Mouse (Mus musculus): ENCODE results near the gene Cpvl. TPM values are rescaled to one million over a fixed set of nuclear protein-coding genes. Genes with fewer than 3 reads are reported as not detected.
A peak's percentile ranks its signal among the peaks of the same experiment; 100 is the strongest.

Cpvl gene
- polyA plus RNA-seq, 1 experiment, result 0.26 TPM

DNA sequence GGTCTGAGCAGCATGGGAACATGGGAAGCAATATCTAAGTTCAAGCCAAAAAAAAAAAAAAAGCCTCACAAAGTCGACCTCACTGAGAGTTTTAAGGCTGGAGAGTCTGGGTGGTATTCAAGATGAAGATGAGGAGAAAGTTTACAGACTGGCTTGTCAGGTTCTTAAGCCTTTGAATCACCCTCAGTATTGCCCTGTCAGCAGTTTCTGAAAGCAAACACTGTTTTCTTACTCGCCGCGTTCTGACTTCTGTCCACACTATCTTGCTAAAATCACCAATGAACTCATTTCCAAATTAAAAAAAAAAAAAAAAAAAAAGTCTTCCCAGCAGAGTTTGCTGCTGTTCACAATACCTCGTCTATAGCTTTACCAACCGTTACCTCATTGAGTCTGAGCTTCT is 5.3 kb upstream of the Cpvl start:
- TF ChIP-seq CTCF (IDR thresholded peaks at IDR 0.05; ENCODE audit: borderline replicate concordance, insufficient read depth, low read depth, low read length), result no peak
- TF ChIP-seq POLR2A (IDR thresholded peaks at IDR 0.05; ENCODE audit: borderline replicate concordance, insufficient read depth, low read length), result no peak
- Histone ChIP-seq H3K27ac (ENCODE audit: insufficient read depth, low read length) (no peak overlapping the region), H3K27me3 (ENCODE audit: control insufficient read depth, insufficient read depth, low read length) (no peaks in the 10 kb centered on the region), H3K4me1 (ENCODE audit: control insufficient read depth, insufficient read depth, low read length) (no peaks in the 10 kb centered on the region), H3K4me3 (replicated peaks; ENCODE audit: insufficient read depth, low read depth, low read length) (no peak overlapping the region)
- WGBS, result 84% methylated on average over 6 of the region's 6 CpGs
- DNase-seq, result no peak

DNA sequence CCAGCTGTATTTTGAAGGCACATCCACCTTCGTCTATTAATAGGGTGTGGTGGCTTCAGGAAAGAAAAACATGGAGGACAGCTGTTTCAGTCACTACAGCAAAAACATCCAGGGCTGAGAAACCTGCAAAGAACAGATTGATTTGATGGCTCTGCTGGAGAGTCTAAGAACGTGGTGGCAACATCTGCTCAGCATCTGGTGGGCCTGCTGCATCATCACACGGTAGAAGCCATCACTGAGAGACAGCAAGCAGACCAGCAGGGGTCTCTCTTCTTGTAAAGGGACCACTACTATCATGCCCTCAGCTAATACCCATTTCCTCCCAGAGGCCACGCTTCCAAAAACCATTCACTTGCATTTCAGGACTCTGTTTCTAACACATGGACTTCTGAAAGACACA is 4.1 kb upstream of the Cpvl start:
- WGBS, result 74% methylated on average over 4 of the region's 4 CpGs
- H3K4me3 ChIP-seq (replicated peaks; ENCODE audit: insufficient read depth, low read depth, low read length), result no peak overlapping the region
- H3K27ac ChIP-seq (ENCODE audit: insufficient read depth, low read length), result no peak overlapping the region
- TF ChIP-seq CTCF (IDR thresholded peaks at IDR 0.05; ENCODE audit: borderline replicate concordance, insufficient read depth, low read depth, low read length) (no peak), POLR2A (IDR thresholded peaks at IDR 0.05; ENCODE audit: borderline replicate concordance, insufficient read depth, low read length) (no peak)
- H3K4me1 ChIP-seq (ENCODE audit: control insufficient read depth, insufficient read depth, low read length), result no peaks in the 10 kb centered on the region
- no peak for DNase-seq
- H3K27me3 ChIP-seq (ENCODE audit: control insufficient read depth, insufficient read depth, low read length), result no peaks in the 10 kb centered on the region

DNA sequence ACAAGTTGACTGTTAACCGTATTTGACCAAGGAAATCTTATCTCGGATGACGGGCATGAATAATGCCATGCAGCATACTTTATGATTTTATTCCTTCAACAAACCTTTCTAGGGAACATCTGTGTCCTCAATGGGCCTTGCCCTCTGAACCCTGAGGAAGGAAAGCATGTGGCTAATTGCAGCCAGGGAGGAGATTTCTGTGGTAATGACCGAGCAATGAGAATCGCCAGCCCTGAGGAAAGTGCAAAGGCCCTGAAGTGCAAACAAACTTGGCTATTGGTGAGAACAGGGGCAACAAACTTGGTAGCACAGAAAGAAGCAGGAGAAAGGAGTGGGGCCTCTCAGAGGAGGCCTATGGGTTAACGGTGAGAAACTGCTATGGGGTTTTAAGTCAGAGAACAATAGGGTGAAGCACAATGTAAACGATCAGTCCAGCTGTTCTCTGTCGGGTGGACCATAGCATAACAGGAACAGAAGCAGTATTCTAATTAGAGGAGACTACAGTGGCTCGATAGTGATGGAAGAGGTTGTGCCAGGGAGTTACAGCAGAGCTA is 3.7 kb upstream of the Cpvl start:
- Histone ChIP-seq H3K4me1 (ENCODE audit: control insufficient read depth, insufficient read depth, low read length) (no peaks in the 10 kb centered on the region), H3K27ac (ENCODE audit: insufficient read depth, low read length) (no peak overlapping the region), H3K27me3 (ENCODE audit: control insufficient read depth, insufficient read depth, low read length) (no peaks in the 10 kb centered on the region), H3K4me3 (replicated peaks; ENCODE audit: insufficient read depth, low read depth, low read length) (no peak overlapping the region)
- no peak for TF ChIP-seq POLR2A (IDR thresholded peaks at IDR 0.05; ENCODE audit: borderline replicate concordance, insufficient read depth, low read length)
- TF ChIP-seq CTCF (IDR thresholded peaks at IDR 0.05; ENCODE audit: borderline replicate concordance, insufficient read depth, low read depth, low read length), result no peak
- WGBS, result 69% methylated on average over 9 of the region's 9 CpGs
- no peak for DNase-seq

DNA sequence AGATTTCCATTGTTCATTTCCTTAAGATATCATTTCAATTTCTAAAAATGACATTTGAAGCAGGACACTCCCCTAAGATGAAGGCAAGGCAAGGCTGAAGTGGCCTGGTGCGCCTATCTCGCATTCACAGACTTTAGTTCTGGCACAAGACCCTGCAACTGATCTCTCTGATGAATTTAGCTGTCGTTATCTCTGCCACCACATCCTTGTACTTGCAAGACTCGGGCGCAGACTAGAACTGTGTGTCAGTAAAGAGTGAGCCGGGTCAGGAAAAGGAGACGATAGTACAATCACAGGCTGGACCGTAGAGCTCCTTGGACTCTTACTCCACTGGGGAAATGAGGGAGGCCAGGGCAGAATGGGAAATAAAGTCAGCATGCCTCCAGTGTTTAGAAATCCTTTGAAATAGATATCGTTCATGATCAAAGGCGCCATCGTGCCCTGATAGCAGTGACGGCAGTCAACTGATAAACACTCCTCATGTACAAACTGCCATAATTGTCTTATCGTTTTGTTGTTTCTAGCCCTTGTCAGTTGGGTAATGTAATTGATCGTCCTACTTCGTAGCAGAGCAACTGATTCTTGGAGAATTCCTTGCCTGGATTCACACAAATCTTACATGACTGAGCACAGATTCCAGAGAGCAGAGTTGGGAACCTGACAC is 2.5 kb upstream of the Cpvl start:
- 97% methylated on average over 15 of the region's 15 CpGs for WGBS
- TF ChIP-seq POLR2A (IDR thresholded peaks at IDR 0.05; ENCODE audit: borderline replicate concordance, insufficient read depth, low read length) (no peak), CTCF (IDR thresholded peaks at IDR 0.05; ENCODE audit: borderline replicate concordance, insufficient read depth, low read depth, low read length) (no peak)
- no peak for DNase-seq
- H3K27ac ChIP-seq (ENCODE audit: insufficient read depth, low read length), result no peak overlapping the region
- H3K27me3 ChIP-seq (ENCODE audit: control insufficient read depth, insufficient read depth, low read length), result no peaks in the 10 kb centered on the region
- H3K4me1 ChIP-seq (ENCODE audit: control insufficient read depth, insufficient read depth, low read length), result no peaks in the 10 kb centered on the region
- no peak overlapping the region for H3K4me3 ChIP-seq (replicated peaks; ENCODE audit: insufficient read depth, low read depth, low read length)

DNA sequence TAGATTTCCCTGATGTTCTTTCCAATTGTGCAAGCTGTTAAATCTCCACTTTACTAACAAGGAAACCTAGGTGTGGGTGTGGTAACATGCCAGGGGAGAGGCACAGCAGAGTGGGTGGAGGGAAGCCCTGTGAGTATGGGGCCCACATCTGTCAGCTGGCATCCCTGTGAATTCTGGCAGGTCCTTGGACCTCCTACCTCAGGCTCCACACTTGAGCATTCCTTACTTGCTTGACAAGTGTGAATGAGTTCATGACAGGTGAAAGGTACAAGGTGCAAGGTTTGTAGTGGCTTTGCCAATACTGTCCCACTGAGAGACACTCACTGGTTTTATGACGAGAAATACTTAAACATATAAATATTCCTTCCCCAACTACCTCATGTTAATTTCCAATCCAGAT is 4.4 kb downstream of the Cpvl start:
- H3K27ac ChIP-seq (ENCODE audit: insufficient read depth, low read length), result no peak overlapping the region
- peaks cover 9% of the 10 kb centered on the region for H3K4me1 ChIP-seq (ENCODE audit: control insufficient read depth, insufficient read depth, low read length)
- WGBS, result 70% methylated on average over 1 of the region's 1 CpGs
- no peaks in the 10 kb centered on the region for H3K27me3 ChIP-seq (ENCODE audit: control insufficient read depth, insufficient read depth, low read length)
- no peak for TF ChIP-seq POLR2A (IDR thresholded peaks at IDR 0.05; ENCODE audit: borderline replicate concordance, insufficient read depth, low read length)
- no peak for TF ChIP-seq CTCF (IDR thresholded peaks at IDR 0.05; ENCODE audit: borderline replicate concordance, insufficient read depth, low read depth, low read length)
- no peak overlapping the region for H3K4me3 ChIP-seq (replicated peaks; ENCODE audit: insufficient read depth, low read depth, low read length)
- no peak for DNase-seq

- Histone ChIP-seq H3K4me1 (ENCODE audit: control insufficient read depth, insufficient read depth, low read length) (peaks cover 11% of the 10 kb centered on the region), H3K27ac (ENCODE audit: insufficient read depth, low read length) (no peak overlapping the region), H3K4me3 (replicated peaks; ENCODE audit: insufficient read depth, low read depth, low read length) (no peak overlapping the region), H3K27me3 (ENCODE audit: control insufficient read depth, insufficient read depth, low read length) (no peaks in the 10 kb centered on the region)
- no peak for DNase-seq
- TF ChIP-seq POLR2A (IDR thresholded peaks at IDR 0.05; ENCODE audit: borderline replicate concordance, insufficient read depth, low read length), result no peak
- TF ChIP-seq CTCF (IDR thresholded peaks at IDR 0.05; ENCODE audit: borderline replicate concordance, insufficient read depth, low read depth, low read length), result no peak
- 73% methylated on average over 5 of the region's 5 CpGs for WGBS
Measured at GRCm38 (mm10) chr6:53973468-53973867, 5.0 kb downstream of the Cpvl start.

- no peak for TF ChIP-seq POLR2A (IDR thresholded peaks at IDR 0.05; ENCODE audit: borderline replicate concordance, insufficient read depth, low read length)
- no peak for TF ChIP-seq CTCF (IDR thresholded peaks at IDR 0.05; ENCODE audit: borderline replicate concordance, insufficient read depth, low read depth, low read length)
- H3K4me1 ChIP-seq (ENCODE audit: control insufficient read depth, insufficient read depth, low read length), result peaks cover 11% of the 10 kb centered on the region
- H3K27me3 ChIP-seq (ENCODE audit: control insufficient read depth, insufficient read depth, low read length), result no peaks in the 10 kb centered on the region
- WGBS, result 12% methylated on average over 12 of the region's 12 CpGs
- H3K4me3 ChIP-seq (replicated peaks; ENCODE audit: insufficient read depth, low read depth, low read length), result peak overlapping the region; percentile 4
- peak; percentile 62 to 69 for DNase-seq
- peak overlapping the region; percentile 9; the same call in 1 of the 2 replicates for H3K27ac ChIP-seq (ENCODE audit: insufficient read depth, low read length)
Measured at GRCm38 (mm10) chr6:53972238-53972743, 6.2 kb downstream of the Cpvl start.

GRCm38 (mm10) chr6:53971729-53972128 is 6.7 kb downstream of the Cpvl start:
- TF ChIP-seq POLR2A (IDR thresholded peaks at IDR 0.05; ENCODE audit: borderline replicate concordance, insufficient read depth, low read length) (no peak), CTCF (IDR thresholded peaks at IDR 0.05; ENCODE audit: borderline replicate concordance, insufficient read depth, low read depth, low read length) (no peak)
- Histone ChIP-seq H3K27ac (ENCODE audit: insufficient read depth, low read length) (no peak overlapping the region), H3K4me1 (ENCODE audit: control insufficient read depth, insufficient read depth, low read length) (peaks cover 11% of the 10 kb centered on the region), H3K4me3 (replicated peaks; ENCODE audit: insufficient read depth, low read depth, low read length) (no peak overlapping the region), H3K27me3 (ENCODE audit: control insufficient read depth, insufficient read depth, low read length) (no peaks in the 10 kb centered on the region)
- DNase-seq, result peak; percentile 39 to 65
- WGBS, result 33% methylated on average over 3 of the region's 3 CpGs
